Mouse (Mus musculus) gastrocnemius, adult 8-10 months (tissue): ENCODE measurements around the gene Asxl1. TPM values are rescaled to one million over a fixed set of nuclear protein-coding genes. Genes with fewer than 3 reads are reported as not detected.
"Not testable (repeated sequence)": the region's sequence is repeated elsewhere in the genome, so short reads cannot be mapped to it uniquely, and the experiment has no call there.

Source experiments
- DNase-seq, 2 experiments: peaks; one replicate each; pipeline ENCODE4 v3.0.0; 2022; ENCODE audit warnings: low spot score in 2 of 2
- total RNA-seq, 4 experiments: library from RNA; stranded (reverse); gene quantifications; 2 replicates each; pipeline ENCODE4 v1.2.4; 2022

Gene Asxl1
- total RNA-seq, 4 experiments from 2014 or later: 8.1 to 12.1 (median 10.5) TPM

GRCm38 (mm10) chr2:153345071-153345453 lies 567 bp upstream of the Asxl1 start:
- no peak for DNase-seq

DNA sequence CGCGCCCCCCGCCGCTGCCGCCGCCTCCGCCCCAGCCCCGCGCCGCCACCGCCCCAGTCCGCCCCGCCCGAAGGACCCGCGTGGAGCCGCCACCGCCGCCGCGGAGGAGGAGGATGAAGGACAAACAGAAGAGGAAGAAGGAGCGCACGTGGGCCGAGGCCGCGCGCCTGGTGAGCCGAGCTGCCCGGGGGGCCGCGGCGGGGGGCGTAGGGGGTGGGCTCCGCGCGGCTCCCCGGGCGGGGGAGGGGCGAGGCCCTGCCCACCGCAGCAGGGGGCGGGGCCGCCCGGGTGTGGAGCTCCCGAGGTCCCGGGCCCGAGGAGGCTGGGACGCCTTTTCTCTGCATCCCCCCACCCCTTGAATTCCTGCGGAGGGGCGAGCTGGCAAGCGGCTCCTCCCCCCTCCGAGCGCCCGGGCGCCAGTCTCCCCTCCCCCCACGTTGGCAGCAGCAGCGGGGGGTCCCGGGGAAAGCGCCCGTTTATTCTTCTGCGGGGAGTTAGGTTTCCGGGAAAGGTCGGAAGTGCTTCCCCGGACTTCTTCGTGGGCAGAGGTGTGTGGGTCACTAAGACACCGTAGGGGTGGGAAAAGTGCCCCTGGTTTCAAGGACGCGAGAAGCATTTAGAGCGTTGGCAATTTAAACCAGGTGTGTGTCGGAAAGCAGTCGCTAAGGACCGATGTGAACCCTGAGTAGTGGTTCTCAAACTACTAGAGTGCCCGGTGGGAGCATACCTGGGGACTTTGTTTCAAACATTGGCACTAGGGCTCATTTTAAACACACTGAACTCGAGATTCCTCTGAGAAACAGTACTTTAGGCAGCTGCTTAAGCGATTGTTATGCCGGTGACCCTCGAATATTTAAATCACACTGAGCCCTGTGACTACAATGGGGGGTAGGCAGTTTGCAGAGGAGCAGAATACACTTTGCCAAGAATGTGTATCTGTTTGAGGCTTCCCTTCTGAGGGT lies 873 bp downstream of the Asxl1 start:
- DNase-seq: peak; percentile 5 to 37

DNA sequence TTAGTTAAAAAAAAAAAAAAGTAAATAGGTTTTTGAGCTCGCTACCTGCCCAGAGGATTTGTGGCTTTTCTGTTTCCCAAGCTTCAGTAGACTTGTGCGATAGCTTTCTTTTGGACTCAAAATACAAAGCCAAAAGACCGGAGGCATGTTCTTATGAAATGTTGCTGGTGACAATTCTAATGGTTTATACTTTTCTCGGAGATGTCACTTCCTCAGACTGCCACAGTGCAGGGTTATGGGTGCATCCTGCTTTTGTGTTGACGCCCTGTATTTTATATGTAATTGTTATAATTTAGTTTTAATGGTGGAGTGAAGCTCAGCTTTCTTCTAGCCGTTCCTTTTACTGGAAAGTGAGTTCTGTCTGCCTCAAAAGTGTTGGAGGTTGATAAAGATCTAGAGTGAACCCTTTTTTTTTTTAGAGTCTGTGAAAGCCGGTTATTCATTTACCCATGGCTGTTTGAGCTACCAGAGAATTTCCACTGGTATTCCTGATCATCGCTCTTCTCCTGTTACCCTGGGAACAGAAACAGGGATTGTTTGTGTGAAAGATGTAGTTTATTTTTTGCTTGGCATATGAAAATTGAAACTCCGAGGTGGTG lies 1.7 kb downstream of the Asxl1 start:
- no peak for DNase-seq

- DNase-seq: no peak
These were observed 2.6 kb downstream of the Asxl1 start for GRCm38 (mm10) chr2:153348100-153348831.

- no peak for DNase-seq
These were observed 5.0 kb downstream of the Asxl1 start for GRCm38 (mm10) chr2:153350552-153351181.

GRCm38 (mm10) chr2:153354648-153355047 lies 9.0 kb downstream of the Asxl1 start:
- DNase-seq: no peak

- no peak for DNase-seq
These were observed 11.2 kb downstream of the Asxl1 start for GRCm38 (mm10) chr2:153356784-153357183.

DNA sequence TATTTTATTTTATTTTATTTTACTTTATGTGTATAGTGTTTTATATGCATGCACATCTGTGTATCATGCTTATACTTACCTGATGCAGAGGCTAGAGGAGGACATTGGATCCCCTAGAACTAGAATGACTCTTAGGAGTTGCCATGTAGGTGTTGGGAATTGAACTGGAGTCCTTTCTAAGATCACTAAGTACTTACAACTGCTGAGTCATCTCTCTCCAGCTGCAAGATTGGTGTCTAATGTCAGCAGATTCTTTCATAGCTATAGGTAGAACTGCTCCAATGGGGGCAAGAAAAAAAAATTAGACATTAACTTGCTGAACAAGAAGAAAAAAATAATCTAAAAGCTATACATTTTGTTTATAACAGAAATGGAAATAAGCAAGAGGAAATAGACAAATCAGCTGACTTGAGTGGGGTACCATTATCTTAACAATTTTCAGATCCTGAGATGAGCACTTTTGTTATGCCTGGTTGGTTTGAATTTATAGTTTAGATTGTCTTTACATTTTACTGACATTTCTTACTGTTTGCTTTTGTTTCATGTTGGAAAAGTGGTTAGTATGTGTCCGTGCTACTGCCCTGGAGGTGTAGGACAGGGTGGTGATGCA lies 15.6 kb downstream of the Asxl1 start:
- no peak for DNase-seq

DNA sequence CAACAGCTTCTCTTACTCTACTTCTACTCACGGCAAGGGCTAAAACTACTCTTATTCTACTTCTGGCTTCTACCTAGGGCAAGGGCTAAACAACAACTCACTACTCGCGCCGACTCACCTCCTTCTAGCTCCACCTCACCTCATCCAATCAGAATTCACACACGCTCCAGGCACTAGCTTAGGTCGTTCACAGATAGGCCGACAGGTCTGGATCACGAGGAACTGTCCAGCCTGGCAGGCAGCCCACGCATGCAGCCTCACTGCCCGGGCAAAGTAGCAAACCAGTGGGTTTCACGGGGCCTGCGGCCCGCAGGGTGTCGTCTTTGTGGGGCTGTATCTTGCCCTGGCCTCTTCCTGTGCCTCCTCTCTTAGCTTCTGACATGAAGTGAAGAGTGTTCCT lies 18.9 kb downstream of the Asxl1 start:
- not testable (repeated sequence) for DNase-seq

DNA sequence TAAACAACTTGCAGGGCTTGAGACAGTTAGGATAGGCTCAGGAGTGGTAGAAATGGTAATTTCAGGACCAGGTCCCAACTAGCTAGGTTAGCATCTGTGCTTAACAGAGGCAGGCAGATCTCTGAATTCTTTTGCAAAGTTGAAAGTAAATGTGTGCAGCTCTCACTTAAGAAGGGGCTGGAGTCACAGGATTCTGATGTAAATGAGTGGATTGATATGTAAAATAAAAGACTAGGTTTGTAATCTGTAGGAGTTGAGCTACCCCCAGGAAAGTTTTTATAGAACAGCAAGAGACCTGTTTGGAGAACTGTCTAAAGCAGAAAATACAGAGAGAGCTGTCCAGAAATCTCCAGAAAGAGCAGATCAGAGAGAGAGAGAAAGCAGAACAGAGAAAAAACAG lies 25.2 kb downstream of the Asxl1 start:
- no peak for DNase-seq

GRCm38 (mm10) chr2:153375380-153375779 lies 29.8 kb downstream of the Asxl1 start:
- DNase-seq: peak; percentile 9 to 13

DNA sequence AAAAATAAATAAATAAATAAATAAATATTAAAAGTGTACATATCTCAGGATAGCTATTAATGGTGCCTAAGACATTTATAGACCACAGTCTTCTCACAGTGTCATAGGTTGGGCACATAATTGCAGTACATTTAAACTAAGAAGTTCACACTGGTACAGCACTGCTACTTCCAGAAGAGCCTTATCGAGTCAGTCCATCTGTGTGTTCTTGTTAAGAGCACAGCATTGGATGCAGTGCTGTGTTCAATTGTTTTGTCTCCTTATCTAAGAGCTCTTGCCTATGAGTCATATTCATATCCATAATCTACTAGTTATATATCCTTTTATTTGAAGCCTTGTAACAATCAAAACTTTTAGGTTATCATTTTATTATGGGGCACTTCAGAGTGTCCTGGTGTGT lies 34.9 kb downstream of the Asxl1 start:
- no peak for DNase-seq

DNA sequence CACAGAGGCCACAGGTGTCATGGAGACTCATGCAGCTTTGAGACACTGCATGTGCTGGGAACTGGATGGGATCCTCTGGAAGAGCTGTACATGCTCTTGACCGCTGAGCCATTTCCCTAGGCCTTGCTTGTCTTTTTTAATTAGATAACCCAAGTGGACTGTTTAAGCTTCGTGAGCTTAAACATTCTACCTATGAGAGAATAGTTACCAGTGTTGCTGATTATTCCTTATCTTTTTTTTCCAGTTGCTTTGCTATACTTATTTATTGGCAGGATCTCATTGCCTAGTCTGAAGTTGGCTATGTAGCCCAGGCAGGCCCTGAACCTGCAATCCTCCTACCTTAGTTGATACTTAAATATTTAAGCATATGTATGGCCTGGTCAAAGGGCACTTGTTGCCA lies 44.2 kb downstream of the Asxl1 start:
- DNase-seq: no peak

DNA sequence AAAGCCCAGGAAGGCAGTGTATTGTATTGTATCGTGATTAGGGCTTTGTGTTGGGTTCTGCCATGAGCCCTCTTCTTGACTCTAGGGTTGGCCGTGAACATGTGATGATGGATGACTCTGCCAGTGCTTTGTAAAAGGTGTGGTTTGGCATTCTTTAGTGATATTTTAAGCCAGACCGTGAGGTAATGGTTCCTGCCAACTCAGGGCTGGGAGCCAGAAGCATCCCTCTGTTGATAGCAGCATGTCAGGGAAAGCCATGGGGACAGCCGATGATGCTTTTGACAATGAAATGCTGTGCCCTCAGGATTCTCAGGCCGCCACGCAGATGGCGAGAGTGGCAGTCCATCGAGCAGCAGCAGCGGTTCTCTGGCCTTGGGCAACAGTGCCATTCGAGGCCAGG lies 47.4 kb downstream of the Asxl1 start:
- DNase-seq: no peak

- no peak for DNase-seq
These were observed 52.3 kb downstream of the Asxl1 start for GRCm38 (mm10) chr2:153397790-153398515.

GRCm38 (mm10) chr2:153399166-153399565 lies 53.5 kb downstream of the Asxl1 start:
- no peak for DNase-seq

DNA sequence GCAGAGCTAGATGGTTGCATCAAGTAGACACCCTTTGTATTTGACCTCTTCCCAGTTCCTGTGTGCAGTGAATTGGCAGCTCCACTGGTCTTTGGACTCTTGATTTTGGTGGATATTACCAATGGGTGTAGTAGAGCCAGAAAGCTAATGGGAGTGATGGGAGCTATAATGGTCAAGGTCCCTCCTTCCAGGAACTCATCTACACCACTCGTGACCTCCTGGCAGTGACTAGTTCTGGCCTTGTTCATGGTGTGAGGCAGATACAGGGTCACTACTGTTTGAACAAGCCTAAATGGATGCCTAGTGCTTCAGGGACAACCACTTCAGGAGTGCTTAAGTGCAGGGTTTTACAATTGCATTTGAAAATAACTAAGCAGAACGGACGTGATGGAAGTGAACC lies 58.4 kb downstream of the Asxl1 start:
- no peak for DNase-seq

DNA sequence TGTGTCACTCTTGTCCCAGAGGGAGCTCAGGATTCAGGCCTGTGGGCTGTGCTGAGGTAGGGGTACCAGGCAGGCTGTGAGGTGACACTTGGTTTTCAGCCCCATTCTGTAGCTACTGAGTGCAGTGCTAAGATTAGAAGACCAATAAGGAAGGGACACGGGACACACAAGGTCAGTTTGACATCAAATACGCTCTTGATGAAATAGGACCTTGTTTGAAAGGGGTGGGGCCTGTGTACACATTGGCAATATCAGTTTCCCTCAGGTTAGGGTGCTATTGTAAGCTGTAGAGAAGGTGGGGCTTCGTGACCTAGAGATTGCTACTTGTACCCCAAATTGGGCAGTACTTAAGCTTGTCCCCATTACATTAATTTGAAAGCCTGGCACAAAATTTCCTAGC lies 59.3 kb downstream of the Asxl1 start:
- DNase-seq: no peak

- DNase-seq: no peak
These were observed 61.3 kb downstream of the Asxl1 start for GRCm38 (mm10) chr2:153406882-153407281.

GRCm38 (mm10) chr2:153408971-153409370 lies 63.3 kb downstream of the Asxl1 start:
- no peak for DNase-seq

GRCm38 (mm10) chr2:153411557-153411956 lies 65.9 kb downstream of the Asxl1 start:
- no peak for DNase-seq
